ENCODE assay signal across 8 mouse cellular contexts in the genomic region with DNA sequence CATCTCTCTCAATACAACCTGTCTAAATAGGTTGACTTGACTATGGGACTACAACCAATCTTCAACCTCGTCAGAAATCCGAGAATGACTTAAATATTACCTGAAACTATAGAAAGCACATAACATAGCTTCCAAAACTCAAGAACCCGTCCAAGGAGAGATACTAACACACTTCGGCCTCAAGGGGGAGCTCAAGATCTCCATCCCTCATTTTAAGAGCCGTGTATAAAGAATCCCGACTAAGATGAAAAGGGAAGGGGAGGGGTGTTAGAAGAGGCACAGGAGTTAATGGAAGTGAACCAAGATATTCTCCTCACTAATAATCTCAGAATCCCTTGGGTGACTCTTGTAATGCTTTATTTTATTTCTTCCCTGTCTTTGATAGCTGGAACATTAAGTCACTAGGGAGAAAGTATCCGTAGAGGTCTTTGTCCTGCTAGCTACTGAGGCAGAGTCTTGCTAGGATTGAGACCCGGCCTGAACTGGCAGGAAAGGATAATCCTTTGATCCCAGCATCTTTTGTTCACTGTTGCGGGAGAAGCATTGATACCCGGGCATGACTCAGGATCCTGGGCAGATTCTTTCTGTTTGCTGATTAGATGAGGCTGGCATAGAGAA. TPM values are rescaled to one million over a fixed set of nuclear protein-coding genes. Genes with fewer than 3 reads are reported as not detected.
DNase-seq lines count a peak whose midpoint lies in the region; ATAC-seq and TF ChIP-seq lines count a peak whose summit lies in the region.

No protein-coding gene starts in this region.

- peak; percentile 86 for TF ChIP-seq CTCF in layer of hippocampus, adult 2 months (conservative IDR thresholded peaks at IDR 0.05)

- H3K27ac ChIP-seq in layer of hippocampus, adult 2 months = no peak overlapping the region

- peak overlapping the region; percentile 53 for H3K4me3 ChIP-seq in layer of hippocampus, adult 2 months

- intact Hi-C loops in heart, postnatal 36 days (cut with DNase I) = loop anchor here (1.0 to 5.0 kb wide), 4 partner anchors 152 to 509 kb away; a partner anchor contains a TSS

- ATAC-seq in activated CD4-positive, CD25-positive, alpha-beta regulatory T cell, adult 4 months = peak; percentile 58
- ATAC-seq in megakaryocyte, adult 5-6 weeks (ENCODE audit: poor library complexity, severe bottlenecking) = peak; percentile 92

- peak; percentile 65 for DNase-seq in gastrocnemius, adult 18-20 months (ENCODE audit: low spot score)
- no peak for DNase-seq in gastrocnemius, postnatal 25 days
- DNase-seq in embryo, embryonic 9.5 days (ENCODE audit: extremely low spot score) = peak; percentile 66
- peak; percentile 51 to 57 for DNase-seq in heart, postnatal 36 days
- DNase-seq in layer of hippocampus, adult 2 months (ENCODE audit: low spot score in 2 of 2) = peak; percentile 56 to 62
- DNase-seq in right cerebral cortex, postnatal 4 days = peak; percentile 35

RNA-seq across cellular contexts. Expression of a gene that starts 17.3 kb away (rescaled TPM):
- total RNA-seq in gastrocnemius, adult 18-20 months (2021) = 10 to 100 TPM; 32.5 to 40.9 TPM
- total RNA-seq in gastrocnemius, postnatal 25 days (2021) = 10 to 100 TPM; 21.7 to 30.8 TPM
- 10 to 100 TPM; 67.6 to 79.9 TPM for polyA plus RNA-seq in activated CD4-positive, CD25-positive, alpha-beta regulatory T cell, adult 4 months (2017; shearing (Covaris generic))
- 10 to 100 TPM; 24.1 to 25.4 TPM for total RNA-seq in heart, postnatal 36 days (2021)
- total RNA-seq in layer of hippocampus, adult 2 months (2021) = 10 to 100 TPM; 37.2 to 42.2 TPM
- 126 and 156 TPM in 2 replicates for total RNA-seq in megakaryocyte, adult 5-6 weeks (2015)
- total RNA-seq in megakaryocyte, adult 5-6 weeks (2017) = 114 and 124 TPM in 2 replicates

RNA-seq across cellular contexts. Expression of a gene that starts 57.1 kb away (rescaled TPM):
- total RNA-seq in gastrocnemius, adult 18-20 months (2021) = 100 to 1,000 TPM; 116 to 119 TPM
- total RNA-seq in gastrocnemius, postnatal 25 days (2021) = 100 to 1,000 TPM in 1 of 2 experiments, 10 to 100 TPM in 1; 87.6 to 108 TPM
- 100 to 1,000 TPM in 1 of 2 experiments, 10 to 100 TPM in 1; 89.3 to 115 TPM for polyA plus RNA-seq in activated CD4-positive, CD25-positive, alpha-beta regulatory T cell, adult 4 months (2017; shearing (Covaris generic))
- 10 to 100 TPM; 60.8 to 80.8 TPM for total RNA-seq in heart, postnatal 36 days (2021)
- 10 to 100 TPM; 96.0 to 96.3 TPM for total RNA-seq in layer of hippocampus, adult 2 months (2021)
- 52.8 and 57.4 TPM in 2 replicates for total RNA-seq in megakaryocyte, adult 5-6 weeks (2015)
- total RNA-seq in megakaryocyte, adult 5-6 weeks (2017) = 62.7 and 90.2 TPM in 2 replicates
